Mouse (Mus musculus): ENCODE data around the gene Hes3. TPM values are rescaled to one million over a fixed set of nuclear protein-coding genes. Genes with fewer than 3 reads are reported as not detected.

The Hes3 gene
- polyA plus RNA-seq, 1 experiment from 2014 or later = not detected

DNA sequence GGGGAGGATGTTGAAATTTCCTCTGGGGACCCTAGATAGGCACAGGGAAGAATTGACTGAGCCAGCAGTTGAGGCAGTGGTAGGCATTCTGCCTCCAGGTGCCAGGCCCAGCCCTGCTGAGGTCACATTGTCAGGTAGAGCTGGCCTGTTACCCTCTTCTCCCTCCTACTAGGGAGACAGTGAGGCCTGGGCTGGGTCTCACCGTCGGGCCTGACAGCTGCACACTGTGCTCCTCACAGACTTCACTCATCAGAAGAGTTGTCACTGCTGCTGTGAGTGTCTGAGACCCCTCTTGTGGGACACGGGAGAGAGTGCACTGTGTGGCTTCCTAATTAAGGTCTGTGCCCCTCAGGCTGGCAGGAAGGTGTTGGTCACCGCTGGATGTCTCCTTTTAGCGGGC is 25.7 kb downstream of the Hes3 start:
- WGBS = 48% methylated on average over 5 of the region's 5 CpGs
- H3K4me3 ChIP-seq (replicated peaks; ENCODE audit: low read length) = no peak overlapping the region
- H3K9me3 ChIP-seq (ENCODE audit: control insufficient read depth, low read length) = no peaks in the 10 kb centered on the region
- 0 out of 2 replicates have a peak overlapping the region, but pooled peaks have one; percentile 21 for H3K27ac ChIP-seq (ENCODE audit: low read length)
- no peak overlapping the region for H3K4me2 ChIP-seq (ENCODE audit: low read length)
- no peak overlapping the region for H3K9ac ChIP-seq (replicated peaks; ENCODE audit: low read depth, low read length)
- no peak for ATAC-seq
- H3K27me3 ChIP-seq (replicated peaks; ENCODE audit: control insufficient read depth, insufficient read depth, low read length) = no peaks in the 10 kb centered on the region
- peaks cover 25% of the 10 kb centered on the region for H3K4me1 ChIP-seq (replicated peaks; ENCODE audit: control insufficient read depth, insufficient read depth, low read length)
- H3K36me3 ChIP-seq (ENCODE audit: control insufficient read depth, insufficient read depth) = no peaks in the 10 kb centered on the region

DNA sequence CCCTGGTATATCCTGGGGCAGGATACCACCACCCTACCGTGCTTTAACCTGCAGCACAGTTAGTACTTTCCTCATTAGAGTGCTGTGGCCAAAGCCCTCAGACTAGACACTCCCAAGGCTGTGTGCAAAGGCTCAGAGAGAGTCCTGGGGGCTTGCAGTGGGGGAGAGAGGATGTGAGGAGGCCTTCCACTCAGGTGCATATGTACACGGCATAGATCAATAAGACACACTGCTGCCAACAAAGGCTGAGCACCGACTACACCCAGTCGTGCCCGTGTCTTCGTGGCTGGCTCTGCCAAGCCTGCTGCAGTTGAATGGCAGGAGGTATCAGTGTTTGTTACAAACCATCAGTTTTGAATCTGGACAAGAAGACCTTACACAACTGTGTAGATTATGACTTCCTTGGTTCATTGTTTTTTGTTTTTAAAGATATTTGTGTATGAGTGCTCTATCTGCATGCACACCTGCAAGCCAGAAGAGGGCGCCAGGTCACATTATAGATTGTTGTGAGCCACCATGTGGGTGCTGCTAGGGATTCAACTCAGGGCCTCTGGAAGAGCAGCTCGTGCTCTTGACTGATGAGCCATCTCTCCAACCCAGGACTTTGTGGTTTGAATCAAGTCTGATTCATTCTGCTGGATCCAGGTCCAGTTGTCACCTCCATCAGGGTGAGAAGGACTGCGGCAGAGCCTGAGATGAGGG is 26.4 kb downstream of the Hes3 start:
- Histone ChIP-seq H3K9ac (replicated peaks; ENCODE audit: low read depth, low read length) (no peak overlapping the region), H3K4me1 (replicated peaks; ENCODE audit: control insufficient read depth, insufficient read depth, low read length) (peaks cover 25% of the 10 kb centered on the region), H3K27me3 (replicated peaks; ENCODE audit: control insufficient read depth, insufficient read depth, low read length) (no peaks in the 10 kb centered on the region), H3K9me3 (ENCODE audit: control insufficient read depth, low read length) (no peaks in the 10 kb centered on the region), H3K27ac (ENCODE audit: low read length) (no peak overlapping the region), H3K4me3 (replicated peaks; ENCODE audit: low read length) (no peak overlapping the region), H3K4me2 (ENCODE audit: low read length) (no peak overlapping the region), H3K36me3 (ENCODE audit: control insufficient read depth, insufficient read depth) (no peaks in the 10 kb centered on the region)
- WGBS = 87% methylated on average over 9 of the region's 9 CpGs
- no peak for ATAC-seq

DNA sequence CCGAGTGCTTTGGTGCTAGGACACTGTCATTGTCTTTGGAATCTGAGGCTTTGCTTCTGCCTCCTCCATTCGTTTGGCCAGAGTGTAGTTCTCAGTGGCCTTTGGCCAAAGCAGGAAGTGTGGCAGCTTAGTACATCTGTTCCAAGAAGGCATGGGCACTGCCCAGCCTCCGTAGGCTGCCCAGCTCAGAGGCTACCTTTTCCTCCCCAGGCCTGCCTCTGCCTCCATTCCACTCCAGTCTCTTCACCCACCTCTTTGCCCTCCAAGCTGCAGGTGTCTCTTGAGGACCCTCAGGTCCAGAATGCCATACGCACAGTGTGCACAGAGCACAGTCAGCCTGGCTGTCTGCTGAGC is 27.3 kb downstream of the Hes3 start:
- no peaks in the 10 kb centered on the region for H3K9me3 ChIP-seq (ENCODE audit: control insufficient read depth, low read length)
- WGBS = 51% methylated on average over 4 of the region's 4 CpGs
- no peak overlapping the region for H3K27ac ChIP-seq (ENCODE audit: low read length)
- H3K4me2 ChIP-seq (ENCODE audit: low read length) = no peak overlapping the region
- peaks cover 25% of the 10 kb centered on the region for H3K4me1 ChIP-seq (replicated peaks; ENCODE audit: control insufficient read depth, insufficient read depth, low read length)
- no peak overlapping the region for H3K9ac ChIP-seq (replicated peaks; ENCODE audit: low read depth, low read length)
- no peak for ATAC-seq
- H3K4me3 ChIP-seq (replicated peaks; ENCODE audit: low read length) = no peak overlapping the region
- no peaks in the 10 kb centered on the region for H3K36me3 ChIP-seq (ENCODE audit: control insufficient read depth, insufficient read depth)
- H3K27me3 ChIP-seq (replicated peaks; ENCODE audit: control insufficient read depth, insufficient read depth, low read length) = no peaks in the 10 kb centered on the region

DNA sequence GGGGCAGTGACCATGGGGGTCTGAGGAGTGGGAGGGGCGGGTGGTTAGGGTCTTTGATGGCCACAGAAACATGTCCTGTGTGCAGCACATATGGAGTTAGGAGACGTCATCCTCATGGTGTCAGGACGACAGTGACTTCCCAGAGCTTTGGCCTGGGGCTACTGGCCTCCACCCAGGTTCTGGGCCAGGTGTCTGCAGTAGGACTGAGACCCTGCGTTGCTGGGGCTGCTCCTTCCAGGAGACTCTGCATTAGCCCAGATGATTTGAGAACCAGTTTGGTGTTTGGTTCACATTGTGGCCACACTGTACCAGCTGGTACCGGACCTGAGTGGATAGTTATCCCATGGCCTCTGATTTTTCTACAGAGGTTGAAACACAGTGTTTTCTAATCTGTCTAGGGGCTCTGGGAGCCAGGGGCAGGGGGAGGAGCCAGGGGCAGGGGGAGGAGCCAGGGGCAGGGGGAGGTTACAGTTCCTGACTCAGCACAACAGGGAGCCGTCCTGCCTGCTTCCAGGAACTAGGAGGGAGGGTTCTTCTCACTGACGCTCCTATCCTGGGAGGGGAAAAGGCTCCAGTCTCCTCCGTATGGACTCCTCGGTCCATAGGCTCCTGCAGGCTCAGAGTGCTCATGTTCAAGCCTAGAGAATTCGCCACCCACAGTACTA is 27.8 kb downstream of the Hes3 start:
- no peaks in the 10 kb centered on the region for H3K27me3 ChIP-seq (replicated peaks; ENCODE audit: control insufficient read depth, insufficient read depth, low read length)
- H3K36me3 ChIP-seq (ENCODE audit: control insufficient read depth, insufficient read depth) = no peaks in the 10 kb centered on the region
- no peak for ATAC-seq
- WGBS = 34% methylated on average over 10 of the region's 10 CpGs
- H3K27ac ChIP-seq (ENCODE audit: low read length) = no peak overlapping the region
- no peaks in the 10 kb centered on the region for H3K9me3 ChIP-seq (ENCODE audit: control insufficient read depth, low read length)
- no peak overlapping the region for H3K4me2 ChIP-seq (ENCODE audit: low read length)
- H3K4me3 ChIP-seq (replicated peaks; ENCODE audit: low read length) = no peak overlapping the region
- peaks cover 25% of the 10 kb centered on the region for H3K4me1 ChIP-seq (replicated peaks; ENCODE audit: control insufficient read depth, insufficient read depth, low read length)
- H3K9ac ChIP-seq (replicated peaks; ENCODE audit: low read depth, low read length) = no peak overlapping the region

DNA sequence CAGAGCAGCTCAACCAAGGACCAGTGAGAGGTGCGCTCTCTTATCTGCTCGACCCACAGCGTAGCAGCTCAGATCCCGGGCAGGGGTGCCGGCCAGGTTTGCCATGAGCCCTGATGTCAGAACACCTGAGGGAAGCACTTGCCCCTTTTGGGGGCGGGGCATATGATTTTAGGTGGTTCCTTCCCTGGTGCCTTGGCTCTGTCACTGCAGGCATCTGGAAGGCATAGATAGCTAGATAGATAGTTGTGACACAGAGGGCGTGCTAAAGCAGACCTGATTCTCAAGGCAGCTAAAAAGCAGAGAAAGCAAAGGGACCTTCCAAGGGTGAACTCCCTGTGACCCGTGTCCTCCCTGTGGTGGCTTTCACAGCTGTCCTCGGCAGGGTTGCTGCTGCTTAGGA is 28.4 kb downstream of the Hes3 start:
- no peak overlapping the region for H3K4me2 ChIP-seq (ENCODE audit: low read length)
- peaks cover 25% of the 10 kb centered on the region for H3K4me1 ChIP-seq (replicated peaks; ENCODE audit: control insufficient read depth, insufficient read depth, low read length)
- H3K27ac ChIP-seq (ENCODE audit: low read length) = no peak overlapping the region
- no peak for ATAC-seq
- no peaks in the 10 kb centered on the region for H3K9me3 ChIP-seq (ENCODE audit: control insufficient read depth, low read length)
- no peak overlapping the region for H3K4me3 ChIP-seq (replicated peaks; ENCODE audit: low read length)
- 69% methylated on average over 9 of the region's 9 CpGs for WGBS
- no peaks in the 10 kb centered on the region for H3K36me3 ChIP-seq (ENCODE audit: control insufficient read depth, insufficient read depth)
- no peaks in the 10 kb centered on the region for H3K27me3 ChIP-seq (replicated peaks; ENCODE audit: control insufficient read depth, insufficient read depth, low read length)
- H3K9ac ChIP-seq (replicated peaks; ENCODE audit: low read depth, low read length) = no peak overlapping the region

DNA sequence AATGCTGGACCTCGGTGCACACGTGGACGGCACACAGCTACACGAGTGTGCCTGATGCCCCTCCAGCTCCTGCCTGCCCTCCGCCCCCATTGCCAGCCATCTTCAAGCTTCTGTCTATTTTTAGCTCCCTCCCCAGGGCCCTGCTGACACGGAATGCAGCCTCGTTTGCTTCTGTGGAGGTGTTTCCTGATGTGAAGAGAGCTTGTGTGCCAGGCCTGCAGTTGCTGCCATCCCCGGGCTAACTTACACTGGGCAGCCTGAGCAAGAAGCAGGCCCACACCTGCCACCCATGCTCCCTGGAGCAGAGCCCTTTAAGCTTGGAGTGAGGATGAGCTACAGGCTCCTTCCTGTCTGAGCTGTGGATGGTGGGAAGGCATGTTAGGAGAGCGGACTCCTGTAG is 29.3 kb downstream of the Hes3 start:
- 76% methylated on average over 9 of the region's 9 CpGs for WGBS
- Histone ChIP-seq H3K27ac (ENCODE audit: low read length) (no peak overlapping the region), H3K9me3 (ENCODE audit: control insufficient read depth, low read length) (no peaks in the 10 kb centered on the region), H3K4me2 (ENCODE audit: low read length) (no peak overlapping the region), H3K9ac (replicated peaks; ENCODE audit: low read depth, low read length) (no peak overlapping the region), H3K4me3 (replicated peaks; ENCODE audit: low read length) (no peak overlapping the region), H3K4me1 (replicated peaks; ENCODE audit: control insufficient read depth, insufficient read depth, low read length) (peaks cover 26% of the 10 kb centered on the region), H3K36me3 (ENCODE audit: control insufficient read depth, insufficient read depth) (no peaks in the 10 kb centered on the region), H3K27me3 (replicated peaks; ENCODE audit: control insufficient read depth, insufficient read depth, low read length) (no peaks in the 10 kb centered on the region)
- no peak for ATAC-seq

DNA sequence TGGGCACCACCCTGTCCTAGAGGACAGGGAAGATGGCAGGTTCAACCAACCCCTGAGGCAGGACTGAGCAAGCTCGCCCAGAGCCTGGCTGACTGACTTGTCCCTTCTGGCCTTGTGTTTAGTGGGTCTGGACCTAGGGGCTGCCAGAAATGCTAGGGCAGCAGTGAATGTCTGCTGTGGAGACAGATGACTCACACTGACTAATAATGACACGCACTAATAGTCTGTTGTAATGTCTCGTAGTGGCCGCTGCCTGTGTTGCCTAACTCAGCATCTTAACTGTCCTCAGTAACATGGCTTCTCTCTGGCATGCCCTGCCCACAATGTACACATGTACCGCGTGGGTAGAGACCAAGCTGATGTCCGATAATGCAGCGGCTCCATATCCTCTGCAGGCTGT is 31.0 kb downstream of the Hes3 start:
- WGBS = 93% methylated on average over 8 of the region's 8 CpGs
- ATAC-seq = no peak
- H3K4me2 ChIP-seq (ENCODE audit: low read length) = no peak overlapping the region

DNA sequence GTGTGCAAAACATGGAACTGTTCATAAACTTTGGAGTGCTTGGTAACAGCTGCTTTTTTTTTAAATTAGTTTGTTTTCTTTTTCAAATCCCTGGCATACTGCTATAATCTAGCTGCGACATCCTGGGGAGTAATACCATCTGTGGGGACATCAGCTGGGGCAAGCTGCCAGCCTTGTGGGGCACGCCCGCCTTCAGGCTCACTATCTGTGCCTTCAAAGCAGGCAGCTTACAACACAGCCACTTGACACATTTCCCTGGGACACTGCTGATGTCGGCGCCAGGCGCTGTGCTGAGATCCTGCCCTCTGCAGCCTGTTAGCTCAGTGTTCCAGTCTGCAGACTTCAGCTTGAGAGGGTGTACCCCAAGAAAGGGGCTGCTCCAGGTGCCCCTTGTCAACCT is 34.4 kb downstream of the Hes3 start:
- Histone ChIP-seq H3K27me3 (replicated peaks; ENCODE audit: control insufficient read depth, insufficient read depth, low read length) (no peaks in the 10 kb centered on the region), H3K4me3 (replicated peaks; ENCODE audit: low read length) (no peak overlapping the region), H3K9ac (replicated peaks; ENCODE audit: low read depth, low read length) (no peak overlapping the region), H3K4me2 (ENCODE audit: low read length) (no peak overlapping the region), H3K36me3 (ENCODE audit: control insufficient read depth, insufficient read depth) (no peaks in the 10 kb centered on the region), H3K9me3 (ENCODE audit: control insufficient read depth, low read length) (no peaks in the 10 kb centered on the region), H3K27ac (ENCODE audit: low read length) (no peak overlapping the region), H3K4me1 (replicated peaks; ENCODE audit: control insufficient read depth, insufficient read depth, low read length) (peaks cover 12% of the 10 kb centered on the region; the same call in 1 of the 2 replicates)
- WGBS = 44% methylated on average over 6 of the region's 6 CpGs
- peak; percentile 71 for ATAC-seq

More for the DNA sequence above, 31.0 kb downstream of the Hes3 start:
- Histone ChIP-seq H3K9me3 (ENCODE audit: control insufficient read depth, low read length) (no peaks in the 10 kb centered on the region), H3K27ac (ENCODE audit: low read length) (no peak overlapping the region), H3K9ac (replicated peaks; ENCODE audit: low read depth, low read length) (no peak overlapping the region), H3K27me3 (replicated peaks; ENCODE audit: control insufficient read depth, insufficient read depth, low read length) (no peaks in the 10 kb centered on the region), H3K4me3 (replicated peaks; ENCODE audit: low read length) (no peak overlapping the region), H3K4me1 (replicated peaks; ENCODE audit: control insufficient read depth, insufficient read depth, low read length) (peaks cover 22% of the 10 kb centered on the region), H3K36me3 (ENCODE audit: control insufficient read depth, insufficient read depth) (no peaks in the 10 kb centered on the region)

DNA sequence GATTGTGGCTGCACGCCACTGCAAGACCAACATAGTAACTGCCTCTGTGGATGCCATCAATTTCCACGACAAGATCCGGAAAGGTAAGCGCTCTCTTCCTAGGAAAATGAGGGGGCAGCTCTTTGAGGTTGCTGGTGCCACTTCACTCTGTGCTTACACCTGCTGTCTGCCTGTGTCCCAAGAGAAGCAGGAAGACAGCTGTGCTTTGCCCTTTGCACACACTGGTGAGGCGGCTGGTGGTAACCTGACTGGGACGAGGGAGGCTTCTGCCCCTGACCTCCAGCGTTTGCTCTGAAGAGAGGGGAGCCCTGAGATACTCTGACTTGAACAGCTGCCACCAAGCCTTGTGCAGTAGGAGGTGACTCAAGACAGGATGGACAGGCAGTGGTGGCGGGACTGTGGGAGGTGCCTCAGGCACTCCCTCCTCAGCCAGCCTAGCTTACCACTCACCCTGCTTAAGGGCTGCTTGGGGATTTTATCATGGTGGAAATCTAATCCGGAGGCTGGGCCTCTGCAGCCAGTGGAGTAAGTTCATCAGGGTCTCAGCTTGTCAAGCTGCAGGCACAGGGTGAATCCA is 38.2 kb downstream of the Hes3 start:
- Histone ChIP-seq H3K27me3 (replicated peaks; ENCODE audit: control insufficient read depth, insufficient read depth, low read length) (no peaks in the 10 kb centered on the region), H3K27ac (ENCODE audit: low read length) (no peak overlapping the region), H3K9me3 (ENCODE audit: control insufficient read depth, low read length) (no peaks in the 10 kb centered on the region), H3K4me2 (ENCODE audit: low read length) (no peak overlapping the region), H3K9ac (replicated peaks; ENCODE audit: low read depth, low read length) (no peak overlapping the region), H3K4me3 (replicated peaks; ENCODE audit: low read length) (no peak overlapping the region), H3K36me3 (ENCODE audit: control insufficient read depth, insufficient read depth) (no peaks in the 10 kb centered on the region), H3K4me1 (replicated peaks; ENCODE audit: control insufficient read depth, insufficient read depth, low read length) (peaks cover 12% of the 10 kb centered on the region; the same call in 1 of the 2 replicates)
- ATAC-seq = no peak
- WGBS = 83% methylated on average over 9 of the region's 9 CpGs
